Mouse (Mus musculus) left cerebral cortex, postnatal 4 days (tissue): Measurements from ENCODE around the gene Vmn1r2. TPM values are rescaled to one million over a fixed set of nuclear protein-coding genes. Genes with fewer than 3 reads are reported as not detected.
A peak's percentile ranks its signal among the peaks of the same experiment; 100 is the strongest.
"Not testable (repeated sequence)": the region's sequence is repeated elsewhere in the genome, so short reads cannot be mapped to it uniquely, and the experiment has no call there.

Source experiments
- DNase-seq: peaks from one replicate; pipeline ENCODE4 v3.0.0-alpha.2; 2022
- intact Hi-C: fragments of 180-260 bp; cut with DNase I; formaldehyde crosslinking; loops from one replicate; pipeline ENCODE4 v1.15.1; 2025
- total RNA-seq, 2 experiments: library from RNA; stranded (reverse); gene quantifications; 2 replicates each; pipeline ENCODE4 v1.2.3; 2021

The Vmn1r2 gene
- not detected for total RNA-seq

DNA sequence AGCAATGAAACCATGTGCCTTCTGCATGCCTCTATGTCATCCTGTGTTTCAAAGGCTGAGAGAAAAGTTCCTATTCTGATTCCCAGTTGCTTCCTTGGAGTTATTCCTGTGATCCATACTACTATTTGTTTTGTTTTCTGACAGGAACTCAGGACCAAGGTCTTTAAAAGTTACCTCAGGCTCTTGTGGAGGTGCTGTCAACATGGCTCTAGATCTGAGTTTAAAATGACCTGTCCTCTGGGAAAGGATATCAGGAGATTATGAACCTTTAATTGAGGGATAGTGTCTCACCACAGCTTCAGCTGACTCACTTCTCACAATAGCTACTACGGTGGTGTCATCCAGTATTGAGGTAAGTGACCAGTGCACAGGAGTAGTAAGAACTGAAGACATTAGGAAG, at the start of gene Vmn1r2:
Gene Vmn1r2, plus strand, starts transcription at position 301 of the 400 bp plus-strand sequence.
- intact Hi-C loops, DNase-seq: not testable (repeated sequence)

DNA sequence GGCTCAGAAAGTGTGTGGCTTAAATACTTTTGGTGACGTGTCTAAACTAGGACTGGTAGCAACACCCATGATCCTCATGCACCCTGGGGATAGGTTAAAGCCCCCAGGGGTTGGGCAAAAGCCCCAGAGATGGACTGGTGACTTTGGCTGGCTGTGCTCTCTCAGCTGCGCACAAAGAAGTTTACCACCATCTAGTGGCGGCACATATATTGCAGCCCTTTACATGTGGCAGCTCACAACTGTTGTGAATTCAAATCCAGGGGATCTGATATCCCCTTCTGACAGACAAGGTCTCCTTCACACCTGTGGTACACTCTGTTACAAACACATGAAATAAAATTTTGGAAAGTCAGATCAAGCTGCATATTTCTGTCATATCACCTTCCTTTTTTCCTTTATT, 19.2 kb upstream of the Vmn1r2 start:
- intact Hi-C loops, DNase-seq: not testable (repeated sequence)

DNA sequence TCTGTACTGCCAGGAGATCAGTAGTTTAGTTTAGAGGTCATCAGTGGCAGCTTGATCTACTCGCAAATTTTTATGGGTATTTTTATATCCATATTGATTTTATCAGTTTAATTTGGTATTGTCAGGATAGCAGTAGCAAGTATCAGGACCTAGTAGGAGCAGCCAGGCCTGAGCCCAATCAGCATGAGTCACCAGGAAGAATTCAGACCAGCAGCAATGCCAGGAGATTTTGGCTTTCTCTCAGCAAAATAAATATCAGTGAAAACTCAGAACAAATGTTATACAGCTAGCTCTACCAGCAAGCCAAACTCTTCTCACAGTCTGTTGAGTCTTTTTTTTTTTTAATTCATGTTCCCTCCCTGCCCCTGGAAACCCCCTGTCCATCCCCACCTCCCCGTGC, 13.8 kb upstream of the Vmn1r2 start:
- intact Hi-C loops, DNase-seq: not testable (repeated sequence)

DNA sequence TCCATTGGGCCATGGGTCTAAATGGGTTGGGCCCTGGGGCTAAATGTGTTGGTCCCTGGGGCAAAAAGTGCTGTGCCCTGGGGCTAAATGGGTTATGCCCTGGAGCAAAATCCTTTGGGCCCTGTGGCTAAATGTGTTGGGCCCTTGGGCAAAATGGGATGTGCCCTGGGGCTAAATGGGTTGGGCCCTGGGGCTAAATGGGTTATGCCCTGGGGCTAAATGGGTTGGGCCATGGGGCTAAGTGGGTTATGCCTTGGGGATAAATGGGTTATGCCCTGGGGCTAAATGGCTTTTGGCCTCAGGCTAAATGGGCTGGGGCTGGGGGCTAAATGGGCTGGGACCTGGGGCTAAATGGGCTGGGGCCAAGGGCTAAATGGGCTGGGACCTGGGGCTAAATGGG, 2.7 kb upstream of the Vmn1r2 start:
- DNase-seq, intact Hi-C loops: not testable (repeated sequence)

DNA sequence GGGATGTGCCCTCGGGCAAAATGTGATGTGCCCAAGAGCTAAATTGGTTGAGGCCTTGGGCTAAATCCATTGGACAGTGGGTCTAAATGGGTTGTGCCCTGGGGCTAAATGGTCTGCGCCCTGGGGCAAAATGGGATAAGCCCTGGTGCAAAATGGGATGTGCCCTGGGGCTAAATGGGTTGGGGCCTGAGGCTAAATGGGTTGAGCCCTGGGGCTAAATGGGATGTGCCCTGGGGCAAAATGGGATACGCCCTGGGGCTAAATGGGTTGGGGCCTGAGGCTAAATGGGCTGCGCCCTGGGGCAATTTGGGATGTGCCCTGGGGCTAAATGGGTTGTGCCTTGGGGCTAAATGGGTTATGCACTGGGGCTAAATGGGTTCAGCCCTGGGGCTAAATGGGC, 2.1 kb upstream of the Vmn1r2 start:
- intact Hi-C loops = no loop called here
- peak; percentile 31 for DNase-seq

DNA sequence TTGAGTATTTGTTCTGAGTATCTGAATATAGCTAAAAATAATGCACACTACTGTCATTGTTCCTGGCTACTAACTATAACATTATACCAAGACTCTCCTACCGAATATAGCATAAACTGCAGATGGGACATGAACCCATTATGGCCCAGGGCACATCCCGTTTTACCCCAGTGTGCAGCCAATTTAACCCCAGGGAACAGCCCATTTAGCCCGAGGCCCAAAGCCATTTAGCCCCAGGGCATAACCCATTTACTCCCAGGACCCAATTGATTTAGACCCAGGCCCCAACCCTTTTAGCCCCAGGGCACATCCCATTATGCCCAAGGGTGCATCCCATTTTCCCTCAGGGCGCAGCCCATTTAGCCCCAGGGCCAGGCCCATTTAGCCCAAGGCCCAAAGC, 7.5 kb downstream of the Vmn1r2 start:
- intact Hi-C loops, DNase-seq: not testable (repeated sequence)

DNA sequence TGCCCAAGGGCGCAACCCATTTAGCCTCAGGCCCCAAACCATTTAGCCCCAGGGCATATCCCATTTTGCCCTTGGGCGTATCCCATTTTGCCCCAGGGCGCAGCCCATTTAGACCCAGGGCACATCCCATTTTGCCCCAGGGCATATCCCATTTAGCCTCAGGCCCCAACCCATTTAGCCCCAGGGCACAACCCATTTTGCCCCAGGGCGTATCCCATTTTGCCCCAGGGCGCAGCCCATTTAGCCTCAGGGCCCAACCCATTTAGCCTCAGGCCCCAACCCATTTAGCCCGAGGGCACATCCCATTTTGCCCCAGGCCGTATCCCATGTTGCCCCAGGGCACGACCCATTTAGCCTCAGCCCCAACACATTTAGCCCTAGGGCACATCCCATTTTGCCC, 8.6 kb downstream of the Vmn1r2 start:
- intact Hi-C loops, DNase-seq: not testable (repeated sequence)

DNA sequence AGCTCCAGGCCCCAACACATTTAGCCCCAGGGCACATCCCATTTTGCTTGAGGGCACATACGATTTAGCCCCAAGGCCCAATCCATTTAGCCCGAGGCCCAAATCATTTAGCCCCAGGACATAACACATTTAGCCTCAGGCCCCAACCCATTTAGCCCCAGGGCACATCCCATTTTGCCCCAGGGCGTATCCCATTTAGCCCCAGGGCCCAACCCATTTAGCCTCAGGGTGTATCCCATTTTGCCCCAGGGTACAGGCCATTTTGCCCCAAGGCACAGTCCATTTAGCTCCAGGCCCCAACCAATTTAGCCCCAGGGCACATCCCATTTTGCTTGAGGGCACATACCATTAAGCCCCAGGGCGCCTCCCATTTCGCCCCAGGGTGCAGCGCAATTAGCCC, 9.1 kb downstream of the Vmn1r2 start:
- DNase-seq, intact Hi-C loops: not testable (repeated sequence)

DNA sequence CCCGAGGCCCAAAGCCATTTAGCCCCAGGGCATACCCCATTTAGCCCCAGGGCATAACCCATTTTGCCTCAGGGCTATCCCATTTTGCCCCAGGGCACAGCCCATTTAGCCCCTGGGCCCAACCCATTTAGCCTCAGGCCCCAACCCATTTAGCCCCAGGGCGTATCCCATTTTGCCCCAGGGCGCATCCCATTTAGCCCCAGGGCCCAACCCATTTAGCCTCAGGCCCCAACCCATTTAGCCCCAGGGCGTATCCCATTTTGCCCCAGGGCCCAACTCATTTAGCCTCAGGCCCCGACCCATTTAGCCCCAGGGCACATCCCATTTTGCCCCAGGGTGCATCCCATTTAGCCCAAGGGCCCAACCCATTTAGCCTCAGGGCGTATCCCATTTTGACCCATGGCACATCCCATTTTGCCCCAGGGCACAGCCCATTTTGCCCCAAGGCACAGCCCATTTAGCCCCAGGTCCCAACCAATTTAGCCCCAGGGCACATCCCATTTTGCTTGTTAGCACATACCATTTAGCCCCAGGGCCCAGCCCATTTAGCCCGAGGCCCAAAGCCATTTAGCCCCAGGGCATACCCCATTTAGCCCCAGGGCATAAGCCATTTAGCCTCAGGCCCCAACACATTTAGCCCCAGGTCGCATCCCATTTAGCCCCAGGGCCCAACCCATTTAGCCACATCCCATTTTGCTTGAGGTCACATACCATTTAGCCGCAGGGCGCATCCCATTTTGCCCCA, 9.8 kb downstream of the Vmn1r2 start:
- intact Hi-C loops = not testable (repeated sequence)

DNA sequence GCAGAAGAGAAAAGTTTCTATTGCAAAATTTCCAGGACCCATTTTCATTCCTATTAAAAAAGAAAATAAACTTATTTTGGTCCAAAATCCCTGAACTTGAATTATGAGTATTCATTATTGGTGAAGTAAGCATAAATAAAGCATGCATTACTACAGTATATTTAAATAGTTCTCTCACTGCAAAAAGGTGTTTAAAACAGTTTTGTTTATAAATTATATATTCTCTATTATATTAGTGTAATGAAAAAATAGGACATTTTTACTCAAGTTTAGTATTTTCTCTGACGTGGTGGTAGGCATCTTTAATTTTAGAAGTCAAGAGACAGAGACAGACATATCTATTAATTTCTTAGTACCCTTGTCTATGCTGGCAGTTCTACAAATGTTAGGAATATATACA, 18.1 kb downstream of the Vmn1r2 start, which contains the start of gene Vmn1r3:
Gene Vmn1r3, minus strand, starts transcription at position 101 of the 400 bp plus-strand sequence.
- intact Hi-C loops, DNase-seq: not testable (repeated sequence)

More for the DNA sequence above, 9.8 kb downstream of the Vmn1r2 start:
- not testable (repeated sequence) for DNase-seq

DNA sequence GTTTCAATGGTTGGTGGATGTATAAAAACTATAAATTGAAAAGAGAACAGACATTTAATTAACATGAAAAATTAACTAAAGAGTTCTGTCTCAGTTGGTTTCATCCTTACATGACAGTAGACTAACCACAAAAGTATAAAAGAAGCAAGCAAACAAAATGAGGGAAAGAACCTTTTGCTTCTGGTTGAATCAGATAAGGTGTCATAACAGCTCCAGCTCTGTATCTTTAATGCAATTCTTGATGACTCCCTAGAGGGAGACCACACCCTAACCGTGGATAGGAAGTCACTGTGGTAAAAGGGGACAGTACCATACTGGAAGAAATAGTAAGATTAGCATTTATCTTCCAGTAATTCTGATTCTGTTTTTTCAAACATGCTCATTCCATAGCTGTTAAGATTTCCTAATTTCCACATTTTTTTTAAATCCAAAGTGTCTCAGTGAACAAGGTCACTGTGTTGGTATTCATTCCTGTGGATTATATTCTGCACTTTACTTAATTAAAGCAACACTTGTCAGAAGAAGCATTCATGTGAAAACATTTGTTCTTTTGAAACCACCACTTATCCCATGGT, 42.6 kb downstream of the Vmn1r2 start:
- DNase-seq, intact Hi-C loops: not testable (repeated sequence)

DNA sequence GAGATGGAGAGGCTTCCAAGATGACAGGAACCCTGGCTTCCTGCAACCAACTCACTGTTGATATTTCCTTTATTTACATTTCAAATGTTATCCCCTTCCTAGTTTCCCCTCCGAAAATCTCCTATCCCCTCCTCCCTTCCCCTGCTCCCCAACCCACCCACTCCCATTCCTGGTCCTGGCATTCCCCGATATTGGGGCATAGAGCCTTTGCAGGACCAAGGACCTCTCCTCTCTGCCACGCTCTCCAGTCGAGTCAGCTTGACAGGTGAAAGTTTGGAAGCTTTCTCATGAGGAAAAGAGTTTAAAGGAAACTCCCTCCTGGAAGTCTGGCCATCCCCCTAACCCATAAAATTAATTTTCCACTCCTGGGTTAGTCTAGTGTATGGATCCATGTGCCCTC, 46.2 kb downstream of the Vmn1r2 start:
- DNase-seq, intact Hi-C loops: not testable (repeated sequence)

DNA sequence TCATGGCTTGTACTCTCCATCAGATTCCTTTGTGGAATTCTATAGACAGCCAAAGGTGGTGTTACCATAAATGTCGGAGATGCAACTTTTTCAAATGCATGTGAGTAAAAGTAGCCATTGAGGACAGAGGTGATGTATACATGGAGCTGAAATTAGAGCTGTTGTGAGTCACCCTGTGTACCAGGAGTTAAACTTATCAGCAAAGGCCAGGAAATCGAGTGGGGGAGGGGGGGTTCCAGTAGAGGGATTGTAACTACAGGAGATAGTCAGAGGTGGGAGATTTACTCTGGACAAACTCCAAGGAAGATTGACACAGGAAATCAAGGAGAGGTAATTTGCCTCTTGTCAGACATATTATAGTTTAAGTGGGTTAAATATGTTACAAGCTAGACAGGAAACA, 49.3 kb downstream of the Vmn1r2 start:
- DNase-seq, intact Hi-C loops: not testable (repeated sequence)

Other genes starting within 250 kb of the Vmn1r2 start
- gene Vmn1r3, start 18.0 kb downstream of the Vmn1r2 start, total RNA-seq = not detected